Mouse (Mus musculus): Measurements from ENCODE around the gene Gm20075. TPM values are rescaled to one million over a fixed set of nuclear protein-coding genes. Genes with fewer than 3 reads are reported as not detected.
"Not testable (repeated sequence)": the region's sequence is repeated elsewhere in the genome, so short reads cannot be mapped to it uniquely, and the experiment has no call there.

The Gm20075 gene
- 17.0 and 17.4 TPM in 2 replicates for polyA plus RNA-seq (2015; fragmentation: Nextera tagmentation; extraction: Ambion mirVana)

GRCm38 (mm10) chr13:96081276-96081675, at the start of gene Gm20075:
Gene Gm20075 (minus strand): TSS chr13:96081376.
- H3K9me3 ChIP-seq; H3K4me2 ChIP-seq; H3K9ac ChIP-seq; H3K27ac ChIP-seq; H3K4me1 ChIP-seq; H3K4me3 ChIP-seq; H3K27me3 ChIP-seq; ATAC-seq (ENCODE audit: insufficient number of reproducible peaks, low FRiP score, low TSS enrichment, low read depth); H3K36me3 ChIP-seq: not testable (repeated sequence)
- WGBS: 82% methylated on average over 3 of the region's 3 CpGs

DNA sequence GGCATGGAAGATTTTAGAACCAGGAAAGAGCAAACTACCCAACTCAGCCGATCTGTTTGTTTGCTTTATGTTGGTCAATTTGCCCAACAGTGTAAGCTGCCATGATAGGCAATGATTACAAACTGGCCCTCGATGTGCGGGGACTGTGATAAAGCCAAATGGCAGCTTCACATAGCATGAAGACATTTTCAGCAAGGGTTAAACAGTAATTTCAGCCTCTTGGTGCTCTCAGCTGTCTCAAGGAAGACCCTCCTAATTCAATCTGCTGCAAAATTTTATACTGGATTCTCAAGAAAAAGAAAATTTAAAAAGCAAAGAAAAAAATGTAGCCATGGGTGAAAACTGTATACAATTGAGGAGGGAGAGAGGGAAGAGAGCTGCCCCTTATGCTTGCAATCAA, 47.9 kb upstream of the Gm20075 start:
- Histone ChIP-seq H3K9me3 (no peaks in the 10 kb centered on the region), H3K36me3 (no peaks in the 10 kb centered on the region), H3K27ac (no peak overlapping the region), H3K4me3 (no peak overlapping the region), H3K9ac (no peak overlapping the region), H3K4me1 (peaks cover 32% of the 10 kb centered on the region), H3K27me3 (peaks cover 60% of the 10 kb centered on the region), H3K4me2 (no peak overlapping the region)
- ATAC-seq (ENCODE audit: insufficient number of reproducible peaks, low FRiP score, low TSS enrichment, low read depth): no peak
- WGBS: 77% methylated on average over 3 of the region's 3 CpGs

DNA sequence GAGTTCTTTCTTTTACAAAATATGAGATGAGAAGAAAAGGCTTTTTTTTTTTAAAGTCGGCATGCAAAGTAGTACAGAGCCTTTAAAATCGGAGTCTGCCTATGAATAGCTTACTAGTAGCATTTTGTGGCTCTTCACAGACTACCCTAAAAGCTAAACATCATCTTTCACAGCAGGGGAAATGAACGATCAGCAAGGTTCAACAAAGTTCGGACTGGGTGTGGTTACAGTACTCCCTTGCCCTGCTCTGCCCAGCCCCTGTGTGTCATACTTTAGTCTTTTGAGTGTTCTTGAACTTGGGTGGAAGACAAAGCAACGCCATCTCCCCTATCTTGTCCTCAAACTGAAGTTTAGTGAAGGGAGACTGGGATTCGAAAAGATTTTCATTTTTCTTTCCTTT, 45.5 kb upstream of the Gm20075 start:
- Histone ChIP-seq H3K9ac (no peak overlapping the region), H3K4me2 (no peak overlapping the region), H3K27ac (no peak overlapping the region), H3K4me3 (no peak overlapping the region), H3K27me3 (peaks cover 36% of the 10 kb centered on the region), H3K4me1 (peaks cover 11% of the 10 kb centered on the region), H3K9me3 (no peaks in the 10 kb centered on the region), H3K36me3 (no peaks in the 10 kb centered on the region)
- ATAC-seq (ENCODE audit: insufficient number of reproducible peaks, low FRiP score, low TSS enrichment, low read depth): no peak
- WGBS: 79% methylated on average over 6 of the region's 6 CpGs

GRCm38 (mm10) chr13:96125011-96125410, 43.8 kb upstream of the Gm20075 start:
- Histone ChIP-seq H3K4me1 (no peaks in the 10 kb centered on the region), H3K4me3 (no peak overlapping the region), H3K9me3 (no peaks in the 10 kb centered on the region), H3K36me3 (no peaks in the 10 kb centered on the region), H3K9ac (no peak overlapping the region), H3K27me3 (peaks cover 19% of the 10 kb centered on the region), H3K4me2 (no peak overlapping the region), H3K27ac (no peak overlapping the region)
- ATAC-seq (ENCODE audit: insufficient number of reproducible peaks, low FRiP score, low TSS enrichment, low read depth): no peak
- WGBS: 67% methylated on average over 5 of the region's 5 CpGs

DNA sequence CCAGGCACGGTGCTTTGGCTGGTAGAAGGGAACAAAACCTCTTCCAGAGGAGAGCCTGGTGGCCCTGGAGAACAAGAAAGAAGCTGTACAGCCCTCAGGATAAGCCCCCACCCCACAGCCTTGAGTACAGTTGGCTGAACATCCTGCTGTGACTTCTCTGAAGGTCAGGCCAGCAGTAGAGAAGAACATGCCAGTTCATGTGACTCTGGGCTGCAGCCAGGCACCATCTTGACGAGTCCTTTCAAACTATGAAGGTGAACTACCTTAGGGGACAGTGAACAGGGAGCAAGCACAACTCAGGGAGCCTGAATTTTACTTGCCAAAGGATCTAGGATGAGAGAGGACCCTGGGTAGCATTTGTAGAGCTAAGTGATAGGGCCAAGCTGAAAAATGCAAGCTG, 31.5 kb upstream of the Gm20075 start:
- Histone ChIP-seq H3K27me3 (no peaks in the 10 kb centered on the region), H3K27ac (no peak overlapping the region), H3K4me1 (no peaks in the 10 kb centered on the region), H3K4me2 (no peak overlapping the region), H3K4me3 (no peak overlapping the region), H3K36me3 (no peaks in the 10 kb centered on the region), H3K9ac (no peak overlapping the region), H3K9me3 (no peaks in the 10 kb centered on the region)
- 73% methylated on average over 2 of the region's 2 CpGs for WGBS
- no peak for ATAC-seq (ENCODE audit: insufficient number of reproducible peaks, low FRiP score, low TSS enrichment, low read depth)

DNA sequence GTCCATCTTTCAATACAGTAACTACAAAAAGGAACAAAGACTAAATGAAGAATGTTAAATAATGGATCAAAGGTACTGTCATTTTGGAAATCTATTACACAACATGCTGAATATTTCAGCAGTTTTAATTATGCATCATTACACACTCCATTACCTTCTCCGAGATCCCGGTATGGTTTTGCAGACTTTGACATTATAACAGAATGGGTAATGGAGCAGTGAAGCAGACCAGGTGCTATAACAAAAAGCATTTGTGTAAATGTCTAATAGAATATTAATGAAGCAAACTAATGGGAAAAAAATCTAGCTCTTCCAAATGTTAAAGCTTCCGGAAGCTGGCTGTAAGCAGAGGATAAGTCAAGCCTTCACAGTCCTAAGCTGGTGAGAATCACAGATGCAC, 29.6 kb upstream of the Gm20075 start:
- Histone ChIP-seq H3K36me3 (no peaks in the 10 kb centered on the region), H3K4me1 (no peaks in the 10 kb centered on the region), H3K9ac (no peak overlapping the region), H3K4me2 (no peak overlapping the region), H3K27ac (no peak overlapping the region), H3K27me3 (no peaks in the 10 kb centered on the region), H3K4me3 (no peak overlapping the region), H3K9me3 (no peaks in the 10 kb centered on the region)
- 87% methylated on average over 3 of the region's 3 CpGs for WGBS
- no peak for ATAC-seq (ENCODE audit: insufficient number of reproducible peaks, low FRiP score, low TSS enrichment, low read depth)

GRCm38 (mm10) chr13:96106367-96106766, 25.2 kb upstream of the Gm20075 start:
- Histone ChIP-seq H3K4me3 (no peak overlapping the region), H3K4me2 (no peak overlapping the region), H3K4me1 (no peaks in the 10 kb centered on the region), H3K9me3 (no peaks in the 10 kb centered on the region), H3K9ac (no peak overlapping the region), H3K36me3 (no peaks in the 10 kb centered on the region), H3K27ac (no peak overlapping the region), H3K27me3 (no peaks in the 10 kb centered on the region)
- WGBS: 65% methylated on average over 4 of the region's 4 CpGs
- no peak for ATAC-seq (ENCODE audit: insufficient number of reproducible peaks, low FRiP score, low TSS enrichment, low read depth)

GRCm38 (mm10) chr13:96090929-96091328, 9.8 kb upstream of the Gm20075 start:
- WGBS: 75% methylated on average over 4 of the region's 4 CpGs
- H3K4me3 ChIP-seq: no peak overlapping the region

DNA sequence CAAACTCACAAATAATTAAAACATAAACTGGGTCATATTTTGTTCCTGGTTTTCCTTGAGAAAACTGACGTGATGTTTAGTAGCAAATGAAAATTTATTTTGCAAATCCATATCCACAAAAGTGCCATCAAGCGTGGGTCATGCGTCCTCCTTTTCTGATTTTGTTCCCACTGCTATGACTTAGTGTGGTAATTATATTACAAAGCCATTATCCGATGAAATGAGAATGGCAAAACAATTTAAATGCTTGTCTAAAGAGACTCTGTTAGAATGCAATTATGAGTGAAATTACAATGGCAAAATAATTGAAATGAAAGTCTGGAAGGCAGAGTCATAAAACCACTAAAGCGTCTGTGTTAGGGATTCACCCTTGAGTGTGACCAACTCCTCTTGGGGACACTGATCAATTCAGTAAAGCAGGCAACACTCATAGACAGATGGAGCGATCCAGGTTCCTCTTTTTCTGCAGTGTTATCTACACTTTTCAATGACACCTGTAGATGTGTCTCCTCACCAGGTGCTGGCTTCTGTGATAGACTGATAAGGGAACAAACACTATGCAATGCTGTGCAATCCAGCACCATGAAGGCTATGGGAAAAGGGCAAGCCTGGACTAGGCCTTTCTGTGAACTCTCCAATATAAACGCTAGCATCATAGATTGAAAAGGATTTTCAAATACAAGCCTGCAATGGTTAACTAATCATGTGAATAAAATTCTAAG, 4.6 kb upstream of the Gm20075 start:
- Histone ChIP-seq H3K4me1 (no peaks in the 10 kb centered on the region), H3K36me3 (no peaks in the 10 kb centered on the region), H3K9me3 (no peaks in the 10 kb centered on the region), H3K4me3 (no peak overlapping the region), H3K27ac (no peak overlapping the region), H3K4me2 (no peak overlapping the region), H3K27me3 (no peaks in the 10 kb centered on the region), H3K9ac (no peak overlapping the region)
- ATAC-seq (ENCODE audit: insufficient number of reproducible peaks, low FRiP score, low TSS enrichment, low read depth): no peak
- 86% methylated on average over 7 of the region's 7 CpGs for WGBS

More at GRCm38 (mm10) chr13:96090929-96091328, 9.8 kb upstream of the Gm20075 start:
- no peak overlapping the region for H3K9ac ChIP-seq
- H3K36me3 ChIP-seq: no peaks in the 10 kb centered on the region
- no peak for ATAC-seq (ENCODE audit: insufficient number of reproducible peaks, low FRiP score, low TSS enrichment, low read depth)
- H3K4me1 ChIP-seq: no peaks in the 10 kb centered on the region
- no peak overlapping the region for H3K27ac ChIP-seq
- no peaks in the 10 kb centered on the region for H3K9me3 ChIP-seq
- no peaks in the 10 kb centered on the region for H3K27me3 ChIP-seq
- no peak overlapping the region for H3K4me2 ChIP-seq

GRCm38 (mm10) chr13:96081754-96082153, 578 bp upstream of the Gm20075 start, which contains the start of gene Gm17190:
Gene Gm17190 (plus strand): TSS chr13:96082054.
- WGBS: 72% methylated on average over 1 of the region's 1 CpGs
- not testable (repeated sequence) for H3K27ac ChIP-seq

GRCm38 (mm10) chr13:96073555-96073954, 7.6 kb downstream of the Gm20075 start:
- ATAC-seq (ENCODE audit: insufficient number of reproducible peaks, low FRiP score, low TSS enrichment, low read depth): no peak
- no peak overlapping the region for H3K27ac ChIP-seq
- H3K4me1 ChIP-seq: no peaks in the 10 kb centered on the region
- no peak overlapping the region for H3K9ac ChIP-seq
- no peaks in the 10 kb centered on the region for H3K36me3 ChIP-seq
- H3K27me3 ChIP-seq: no peaks in the 10 kb centered on the region
- H3K4me3 ChIP-seq: no peak overlapping the region
- H3K4me2 ChIP-seq: no peak overlapping the region
- no peaks in the 10 kb centered on the region for H3K9me3 ChIP-seq
- WGBS: 47% methylated on average over 8 of the region's 8 CpGs

More at GRCm38 (mm10) chr13:96081754-96082153, 578 bp upstream of the Gm20075 start, which contains the start of gene Gm17190:
- H3K9ac ChIP-seq; H3K4me3 ChIP-seq; H3K4me1 ChIP-seq; H3K36me3 ChIP-seq; H3K9me3 ChIP-seq; H3K4me2 ChIP-seq; ATAC-seq (ENCODE audit: insufficient number of reproducible peaks, low FRiP score, low TSS enrichment, low read depth); H3K27me3 ChIP-seq: not testable (repeated sequence)

GRCm38 (mm10) chr13:96052755-96053154, 28.4 kb downstream of the Gm20075 start:
- H3K4me2 ChIP-seq: no peak overlapping the region
- no peaks in the 10 kb centered on the region for H3K36me3 ChIP-seq
- 85% methylated on average over 3 of the region's 3 CpGs for WGBS
- ATAC-seq (ENCODE audit: insufficient number of reproducible peaks, low FRiP score, low TSS enrichment, low read depth): no peak
- no peak overlapping the region for H3K27ac ChIP-seq
- no peaks in the 10 kb centered on the region for H3K27me3 ChIP-seq
- H3K9me3 ChIP-seq: no peaks in the 10 kb centered on the region
- H3K4me1 ChIP-seq: no peaks in the 10 kb centered on the region
- H3K4me3 ChIP-seq: no peak overlapping the region
- no peak overlapping the region for H3K9ac ChIP-seq

All from limb, embryonic 15.5 days (tissue).